Mouse (Mus musculus) thymus, postnatal 10 days (tissue): ENCODE results near the gene Zc3h14.

Source experiments
- DNase-seq, 2 experiments: peaks; one replicate each; pipeline ENCODE4 v3.0.0; 2021; ENCODE audit warnings: low spot score in 2 of 2

Gene Zc3h14

GRCm38 (mm10) chr12:98746746-98747379, at the start of gene Zc3h14:
Gene Zc3h14 (plus strand): TSS chr12:98746964.
- peak; percentile 87 to 96 for DNase-seq

GRCm38 (mm10) chr12:98697202-98697601, 49.6 kb upstream of the Zc3h14 start:
- DNase-seq: no peak

- DNase-seq: no peak
Observed at GRCm38 (mm10) chr12:98701564-98701963, 45.2 kb upstream of the Zc3h14 start.

GRCm38 (mm10) chr12:98703554-98703953, 43.2 kb upstream of the Zc3h14 start:
- no peak for DNase-seq

GRCm38 (mm10) chr12:98703961-98704360, 42.8 kb upstream of the Zc3h14 start:
- no peak for DNase-seq

- DNase-seq: no peak
Observed at GRCm38 (mm10) chr12:98712819-98713218, 33.9 kb upstream of the Zc3h14 start.

- DNase-seq: no peak
Observed at GRCm38 (mm10) chr12:98713621-98714103, 33.1 kb upstream of the Zc3h14 start.

- DNase-seq: no peak
Observed at GRCm38 (mm10) chr12:98714757-98715156, 32.0 kb upstream of the Zc3h14 start.

- DNase-seq: no peak
Observed at GRCm38 (mm10) chr12:98716142-98716541, 30.6 kb upstream of the Zc3h14 start.

- no peak for DNase-seq
Observed at GRCm38 (mm10) chr12:98720628-98721027, 26.1 kb upstream of the Zc3h14 start.

GRCm38 (mm10) chr12:98721030-98721429, 25.7 kb upstream of the Zc3h14 start:
- DNase-seq: no peak

GRCm38 (mm10) chr12:98724224-98724623, 22.5 kb upstream of the Zc3h14 start:
- DNase-seq: no peak

- no peak for DNase-seq
Observed at GRCm38 (mm10) chr12:98724976-98725375, 21.8 kb upstream of the Zc3h14 start.

GRCm38 (mm10) chr12:98726078-98726477, 20.7 kb upstream of the Zc3h14 start:
- no peak for DNase-seq

- DNase-seq: no peak
Observed at GRCm38 (mm10) chr12:98727186-98727585, 19.6 kb upstream of the Zc3h14 start.

GRCm38 (mm10) chr12:98730682-98731081, 16.1 kb upstream of the Zc3h14 start:
- DNase-seq: no peak

GRCm38 (mm10) chr12:98733165-98733564, 13.6 kb upstream of the Zc3h14 start:
- no peak for DNase-seq

- no peak for DNase-seq
Observed at GRCm38 (mm10) chr12:98733776-98734175, 13.0 kb upstream of the Zc3h14 start.

GRCm38 (mm10) chr12:98734246-98734879, 12.4 kb upstream of the Zc3h14 start:
- peak; percentile 25 to 60 for DNase-seq

GRCm38 (mm10) chr12:98734880-98735801, 11.6 kb upstream of the Zc3h14 start:
- no peak for DNase-seq

- DNase-seq: no peak
Observed at GRCm38 (mm10) chr12:98736951-98737800, 9.6 kb upstream of the Zc3h14 start, which contains the start of gene Ptpn21. Gene Ptpn21 (minus strand): TSS chr12:98737405.
